Mouse (Mus musculus) brain, embryonic 14.5 days (tissue): ENCODE data around the gene Btbd1.

Experiments
- CTCF ChIP-seq: fragments of 200-500 bp; IDR thresholded peaks from 2 replicates; pipeline ENCODE4 v1.5.1; 2012; ENCODE audit warnings: inconsistent platforms, mild to moderate bottlenecking, moderate library complexity, borderline replicate concordance; ENCODE audit not compliant: insufficient read depth, insufficient read length; ENCODE audit errors: extremely low read depth
- POLR2A ChIP-seq: fragments of 200-500 bp; IDR thresholded peaks from 2 replicates; pipeline ENCODE4 v1.6.1; 2012; ENCODE audit warnings: mild to moderate bottlenecking, inconsistent platforms, borderline replicate concordance; ENCODE audit not compliant: poor library complexity, insufficient read depth, insufficient read length, severe bottlenecking; ENCODE audit errors: extremely low read depth

- TF ChIP-seq CTCF (no peak), POLR2A (no peak)
Observed at GRCm38 (mm10) chr7:81847010-81847409, 17.8 kb upstream of the Btbd1 start.
